Mouse (Mus musculus) forebrain, embryonic 13.5 days (tissue): ENCODE measurements around the gene Top3a. TPM values are rescaled to one million over a fixed set of nuclear protein-coding genes. Genes with fewer than 3 reads are reported as not detected.

Source experiments
- ATAC-seq: fragments of 200-750 bp; cut with Nextera tagmentation; 2 replicates; pipeline ENCODE4 v1.8.0; 2017
- H3K27ac ChIP-seq: fragments of 300-500 bp; sonication (generic); 2 replicates; pipeline ENCODE4 v1.5.1; 2015; ENCODE audit warnings: inconsistent platforms, mild to moderate bottlenecking, moderate library complexity
- H3K27me3 ChIP-seq: fragments of 300-500 bp; sonication (generic); 2 replicates; pipeline ENCODE4 v1.6.1; 2015; ENCODE audit warnings: mild to moderate bottlenecking, inconsistent platforms
- H3K36me3 ChIP-seq: fragments of 300-500 bp; sonication (generic); 2 replicates; pipeline ENCODE4 v1.6.1; 2015; ENCODE audit warnings: mild to moderate bottlenecking, inconsistent platforms; ENCODE audit not compliant: poor library complexity, severe bottlenecking
- H3K4me1 ChIP-seq: fragments of 300-500 bp; sonication (generic); 2 replicates; pipeline ENCODE4 v1.6.1; 2015; ENCODE audit warnings: inconsistent platforms
- H3K4me2 ChIP-seq: fragments of 300-500 bp; sonication (generic); 2 replicates; pipeline ENCODE4 v1.6.1; 2015; ENCODE audit warnings: inconsistent platforms, mild to moderate bottlenecking, moderate library complexity
- H3K4me3 ChIP-seq: fragments of 300-500 bp; sonication (generic); 2 replicates; pipeline ENCODE4 v1.5.1; 2015; ENCODE audit warnings: mild to moderate bottlenecking, inconsistent platforms
- H3K9ac ChIP-seq: fragments of 300-500 bp; sonication (generic); 2 replicates; pipeline ENCODE4 v1.6.1; 2015; ENCODE audit warnings: mild to moderate bottlenecking, inconsistent platforms
- H3K9me3 ChIP-seq: fragments of 300-500 bp; sonication (generic); replicated peaks from 2 replicates; pipeline ENCODE4 v1.6.1; 2016; ENCODE audit warnings: inconsistent platforms
- WGBS: fragments of 180-500 bp; shearing (Covaris S2); methylation state at CpG from one replicate; pipeline ENCODE4 v1.1.7; 2015; 5-methylcytosine and 5-hydroxymethylcytosine counted together
- polyA plus RNA-seq: library from polyadenylated mRNA; unstranded; fragments of >200 nt; fragmentation: Nextera tagmentation; extraction: Ambion mirVana; gene quantifications from 2 replicates; pipeline ENCODE4 v1.2.1, GENCODE M21; 2015

Top3a gene
- polyA plus RNA-seq, 1 experiment from 2014 or later: 14.2 TPM

- H3K9ac ChIP-seq: no peak overlapping the region
- no peak overlapping the region for H3K4me2 ChIP-seq
- 84% methylated on average over 4 of the region's 4 CpGs for WGBS
- H3K27me3 ChIP-seq: no peaks in the 10 kb centered on the region
- H3K4me1 ChIP-seq: no peaks in the 10 kb centered on the region
- no peak for ATAC-seq
- no peaks in the 10 kb centered on the region for H3K9me3 ChIP-seq
- H3K27ac ChIP-seq: no peak overlapping the region
- H3K4me3 ChIP-seq: no peak overlapping the region
- peaks cover 60% of the 10 kb centered on the region for H3K36me3 ChIP-seq
Measured at GRCm38 (mm10) chr11:60799977-60800376, 22.8 kb upstream of the Top3a start.

DNA sequence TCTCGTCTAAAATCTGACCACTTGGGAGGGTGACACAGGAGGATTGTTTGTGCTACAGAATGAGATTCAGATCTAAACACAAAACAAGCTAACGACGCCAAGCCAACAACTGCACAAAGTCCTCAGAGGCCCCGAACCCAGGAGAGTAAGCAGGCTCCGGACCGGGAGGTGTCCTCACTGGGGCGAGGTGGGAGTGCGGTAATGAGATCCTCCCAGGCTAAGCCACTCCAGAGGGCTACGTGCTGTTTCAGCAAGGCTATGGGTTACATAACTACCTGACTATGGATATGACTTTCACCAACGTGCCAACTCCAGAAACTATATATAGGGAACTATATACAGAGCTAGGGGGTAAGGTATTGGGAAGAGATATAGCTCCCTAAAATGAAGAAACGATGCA lies 19.2 kb upstream of the Top3a start:
- 90% methylated on average over 11 of the region's 11 CpGs for WGBS
- Histone ChIP-seq H3K4me1 (no peaks in the 10 kb centered on the region), H3K36me3 (peaks cover 68% of the 10 kb centered on the region), H3K4me2 (no peak overlapping the region), H3K4me3 (no peak overlapping the region), H3K27me3 (no peaks in the 10 kb centered on the region), H3K9me3 (no peaks in the 10 kb centered on the region), H3K9ac (no peak overlapping the region), H3K27ac (no peak overlapping the region)
- ATAC-seq: no peak

DNA sequence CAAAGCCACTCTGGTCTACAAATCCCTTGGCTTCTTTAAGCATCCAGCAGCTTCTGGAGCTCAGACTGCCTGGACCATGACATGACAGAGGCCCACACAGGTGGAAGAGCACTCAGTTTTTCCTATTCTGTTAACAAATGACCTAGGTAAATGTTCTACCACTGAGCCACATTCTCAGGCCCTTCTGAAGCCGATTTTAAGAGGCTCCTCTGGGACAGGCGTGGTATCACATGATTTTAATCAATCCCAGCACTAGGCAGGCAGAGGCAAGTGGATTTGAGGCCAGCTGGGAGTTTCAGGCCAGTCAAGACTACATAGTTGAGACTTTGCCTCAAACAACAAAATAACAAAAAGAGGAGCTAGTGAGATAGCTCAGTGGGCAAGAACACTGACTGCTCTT lies 13.3 kb upstream of the Top3a start:
- H3K27ac ChIP-seq: no peak overlapping the region
- 87% methylated on average over 2 of the region's 2 CpGs for WGBS
- H3K9me3 ChIP-seq: no peaks in the 10 kb centered on the region
- no peak overlapping the region for H3K4me2 ChIP-seq
- no peak overlapping the region for H3K4me3 ChIP-seq
- H3K27me3 ChIP-seq: no peaks in the 10 kb centered on the region
- no peaks in the 10 kb centered on the region for H3K4me1 ChIP-seq
- no peak overlapping the region for H3K9ac ChIP-seq
- peaks cover 83% of the 10 kb centered on the region for H3K36me3 ChIP-seq
- ATAC-seq: no peak

DNA sequence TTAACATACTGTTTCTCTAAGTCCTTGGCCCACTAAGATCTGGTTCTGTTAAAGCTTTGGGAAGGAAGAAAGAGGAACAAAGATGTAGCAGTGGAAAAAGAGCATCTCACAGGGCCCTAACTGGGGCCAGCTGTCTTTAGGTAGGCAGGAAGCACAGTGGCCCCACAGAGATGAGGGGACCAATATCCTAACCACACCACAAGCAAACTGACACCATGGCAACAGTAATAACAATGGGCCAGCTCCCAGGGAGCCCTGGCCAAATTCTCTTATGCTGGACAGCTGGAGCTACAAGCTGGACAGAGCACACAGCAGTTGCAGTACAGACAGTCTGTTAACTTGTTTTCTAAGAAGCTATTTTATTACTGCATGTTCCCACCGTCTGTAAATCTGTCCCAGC lies 10.4 kb upstream of the Top3a start:
- Histone ChIP-seq H3K4me2 (no peak overlapping the region), H3K9me3 (no peaks in the 10 kb centered on the region), H3K4me3 (no peak overlapping the region), H3K27me3 (no peaks in the 10 kb centered on the region), H3K27ac (no peak overlapping the region), H3K36me3 (peaks cover 88% of the 10 kb centered on the region), H3K4me1 (peaks cover 4% of the 10 kb centered on the region), H3K9ac (no peak overlapping the region)
- no peak for ATAC-seq
- 58% methylated on average over 1 of the region's 1 CpGs for WGBS

GRCm38 (mm10) chr11:60784179-60784922 lies 7.2 kb upstream of the Top3a start:
- no peaks in the 10 kb centered on the region for H3K27me3 ChIP-seq
- H3K36me3 ChIP-seq: peaks cover 83% of the 10 kb centered on the region
- no peak overlapping the region for H3K27ac ChIP-seq
- no peak overlapping the region for H3K4me3 ChIP-seq
- no peak overlapping the region for H3K9ac ChIP-seq
- H3K4me1 ChIP-seq: peaks cover 36% of the 10 kb centered on the region
- 88% methylated on average over 8 of the region's 8 CpGs for WGBS
- no peak overlapping the region for H3K4me2 ChIP-seq
- H3K9me3 ChIP-seq: no peaks in the 10 kb centered on the region
- ATAC-seq: no peak

- Histone ChIP-seq H3K36me3 (peaks cover 47% of the 10 kb centered on the region), H3K4me1 (peaks cover 70% of the 10 kb centered on the region), H3K4me2 (peak overlapping the region; percentile 54), H3K9ac (peak overlapping the region; percentile 56), H3K4me3 (peak overlapping the region; percentile 6), H3K27ac (no peak overlapping the region), H3K9me3 (no peaks in the 10 kb centered on the region), H3K27me3 (no peaks in the 10 kb centered on the region)
- ATAC-seq: no peak
- WGBS: 90% methylated on average over 10 of the region's 10 CpGs
Measured at GRCm38 (mm10) chr11:60779673-60780189, 2.6 kb upstream of the Top3a start.

GRCm38 (mm10) chr11:60777801-60778370 lies 721 bp upstream of the Top3a start:
- peak overlapping the region; percentile 86 for H3K4me2 ChIP-seq
- peak overlapping the region; percentile 80 for H3K9ac ChIP-seq
- H3K27ac ChIP-seq: no peak overlapping the region
- H3K9me3 ChIP-seq: no peaks in the 10 kb centered on the region
- no peaks in the 10 kb centered on the region for H3K27me3 ChIP-seq
- WGBS: 27% methylated on average over 16 of the region's 16 CpGs
- H3K4me3 ChIP-seq: peak overlapping the region; percentile 91
- no peak for ATAC-seq
- H3K36me3 ChIP-seq: peaks cover 31% of the 10 kb centered on the region
- H3K4me1 ChIP-seq: peaks cover 77% of the 10 kb centered on the region

DNA sequence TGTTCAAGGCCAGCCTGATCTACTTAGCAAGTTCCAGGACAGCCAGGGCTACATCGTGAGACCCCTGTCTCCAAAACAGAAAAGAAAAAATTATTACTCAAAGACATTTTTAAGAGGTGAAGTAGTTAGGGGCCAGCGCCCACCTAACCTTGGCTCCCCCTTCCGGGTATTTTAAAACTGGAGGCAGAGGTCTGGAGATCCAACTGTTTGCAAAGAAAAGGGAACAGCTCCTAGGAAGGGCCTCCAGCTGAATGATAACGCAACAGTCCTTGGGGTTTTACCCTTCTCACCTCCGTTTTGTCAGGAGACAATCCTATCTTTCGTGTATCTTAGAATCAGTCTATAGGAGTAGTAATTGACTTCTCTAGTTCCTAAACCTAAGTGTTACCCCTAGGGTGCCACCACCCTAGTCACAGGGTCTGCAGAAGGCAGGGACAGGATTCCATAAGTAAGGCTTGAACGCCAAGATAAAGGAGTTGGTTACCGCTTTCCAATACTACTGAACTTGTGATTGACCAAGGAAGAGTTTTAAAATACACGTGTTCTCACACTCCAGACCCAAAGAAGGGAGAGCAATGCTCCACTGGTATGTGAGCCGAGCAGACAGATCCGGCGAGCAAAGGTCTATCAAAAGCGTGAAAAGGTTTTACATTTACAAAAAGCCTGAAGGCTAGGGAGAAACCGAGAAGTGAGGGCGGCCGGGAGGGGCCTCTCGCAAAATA lies 897 bp downstream of the Top3a start:
- peak overlapping the region; percentile 91 for H3K4me3 ChIP-seq
- H3K4me2 ChIP-seq: peak overlapping the region; percentile 86
- no peaks in the 10 kb centered on the region for H3K27me3 ChIP-seq
- ATAC-seq: no peak
- no peaks in the 10 kb centered on the region for H3K9me3 ChIP-seq
- H3K9ac ChIP-seq: peak overlapping the region; percentile 80
- H3K4me1 ChIP-seq: peaks cover 61% of the 10 kb centered on the region
- 5% methylated on average over 17 of the region's 17 CpGs for WGBS
- no peak overlapping the region for H3K27ac ChIP-seq
- H3K36me3 ChIP-seq: peaks cover 22% of the 10 kb centered on the region

GRCm38 (mm10) chr11:60775578-60775977 lies 1.6 kb downstream of the Top3a start:
- Histone ChIP-seq H3K36me3 (peaks cover 17% of the 10 kb centered on the region), H3K4me1 (peaks cover 54% of the 10 kb centered on the region), H3K27ac (no peak overlapping the region), H3K4me3 (peak overlapping the region; percentile 91), H3K4me2 (peak overlapping the region; percentile 86), H3K9me3 (no peaks in the 10 kb centered on the region), H3K9ac (peak overlapping the region; percentile 80; the same call in 1 of the 2 replicates), H3K27me3 (no peaks in the 10 kb centered on the region)
- 53% methylated on average over 6 of the region's 6 CpGs for WGBS
- ATAC-seq: no peak

DNA sequence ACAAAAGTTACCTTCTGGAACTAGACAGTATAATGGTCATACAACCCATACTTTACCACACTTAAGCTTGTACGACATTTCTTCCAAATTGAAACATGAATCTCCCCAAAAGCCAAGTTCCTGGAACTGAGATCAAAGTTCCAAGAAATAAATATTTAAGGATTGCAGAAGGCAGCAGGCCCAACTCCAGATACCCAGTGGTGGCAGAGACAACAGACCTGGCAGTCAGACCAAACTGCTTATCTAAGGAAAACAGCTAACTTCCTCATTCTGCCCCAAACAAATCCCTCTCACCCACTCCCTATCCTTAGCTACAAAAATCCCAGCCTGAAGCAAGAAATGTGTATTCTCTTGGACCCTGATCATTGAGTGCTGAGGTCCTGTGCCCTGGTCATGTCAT lies 2.3 kb downstream of the Top3a start:
- peaks cover 12% of the 10 kb centered on the region for H3K36me3 ChIP-seq
- peak overlapping the region; percentile 86 for H3K4me2 ChIP-seq
- no peak overlapping the region for H3K4me3 ChIP-seq
- 86% methylated on average over 1 of the region's 1 CpGs for WGBS
- no peak overlapping the region for H3K27ac ChIP-seq
- H3K27me3 ChIP-seq: no peaks in the 10 kb centered on the region
- H3K9ac ChIP-seq: no peak overlapping the region
- peaks cover 47% of the 10 kb centered on the region for H3K4me1 ChIP-seq
- no peak for ATAC-seq
- H3K9me3 ChIP-seq: no peaks in the 10 kb centered on the region

GRCm38 (mm10) chr11:60774158-60774689 lies 2.9 kb downstream of the Top3a start:
- Histone ChIP-seq H3K4me2 (no peak overlapping the region), H3K27me3 (no peaks in the 10 kb centered on the region), H3K27ac (no peak overlapping the region), H3K4me1 (peaks cover 40% of the 10 kb centered on the region), H3K9ac (no peak overlapping the region), H3K9me3 (no peaks in the 10 kb centered on the region), H3K36me3 (peaks cover 6% of the 10 kb centered on the region; the same call in 1 of the 2 replicates), H3K4me3 (no peak overlapping the region)
- no peak for ATAC-seq
- 81% methylated on average over 3 of the region's 3 CpGs for WGBS

- Histone ChIP-seq H3K4me3 (no peak overlapping the region), H3K4me2 (no peak overlapping the region), H3K9ac (no peak overlapping the region), H3K27me3 (no peaks in the 10 kb centered on the region), H3K36me3 (no peaks in the 10 kb centered on the region), H3K9me3 (no peaks in the 10 kb centered on the region), H3K27ac (no peak overlapping the region), H3K4me1 (peaks cover 27% of the 10 kb centered on the region)
- WGBS: 81% methylated on average over 4 of the region's 4 CpGs
- ATAC-seq: no peak
Measured at GRCm38 (mm10) chr11:60772161-60772560, 5.0 kb downstream of the Top3a start.
